Mouse (Mus musculus): ENCODE data around the gene Cpa1. TPM values are rescaled to one million over a fixed set of nuclear protein-coding genes. Genes with fewer than 3 reads are reported as not detected.

Cpa1 gene
- total RNA-seq, 1 experiment from 2014 or later = not detected

GRCm38 (mm10) chr6:30618735-30619134, 20.3 kb upstream of the Cpa1 start:
- no peak for ATAC-seq (replicated peaks; ENCODE audit: insufficient number of reproducible peaks, low FRiP score, low TSS enrichment, poor library complexity, severe bottlenecking)

DNA sequence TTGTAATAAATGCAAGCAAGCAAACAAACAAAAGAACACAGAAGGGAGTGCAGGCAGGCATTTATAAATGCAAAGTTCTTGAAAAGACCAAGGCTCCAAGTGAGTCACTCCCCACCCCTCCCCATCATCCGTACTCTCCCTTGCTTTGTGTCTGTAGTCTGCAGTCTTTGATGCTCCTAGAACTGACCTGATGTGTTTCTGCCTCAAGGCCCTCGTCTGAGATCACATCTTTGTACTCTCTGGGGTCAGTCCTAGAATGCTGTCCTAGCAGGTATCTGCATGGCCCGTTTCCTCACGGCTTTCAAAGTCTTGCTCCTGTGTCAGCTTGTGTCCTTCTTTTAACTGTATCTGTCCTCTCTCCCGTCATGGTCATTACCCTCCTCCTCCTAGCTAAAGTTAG, 19.4 kb upstream of the Cpa1 start:
- ATAC-seq (replicated peaks; ENCODE audit: insufficient number of reproducible peaks, low FRiP score, low TSS enrichment, poor library complexity, severe bottlenecking) = no peak

DNA sequence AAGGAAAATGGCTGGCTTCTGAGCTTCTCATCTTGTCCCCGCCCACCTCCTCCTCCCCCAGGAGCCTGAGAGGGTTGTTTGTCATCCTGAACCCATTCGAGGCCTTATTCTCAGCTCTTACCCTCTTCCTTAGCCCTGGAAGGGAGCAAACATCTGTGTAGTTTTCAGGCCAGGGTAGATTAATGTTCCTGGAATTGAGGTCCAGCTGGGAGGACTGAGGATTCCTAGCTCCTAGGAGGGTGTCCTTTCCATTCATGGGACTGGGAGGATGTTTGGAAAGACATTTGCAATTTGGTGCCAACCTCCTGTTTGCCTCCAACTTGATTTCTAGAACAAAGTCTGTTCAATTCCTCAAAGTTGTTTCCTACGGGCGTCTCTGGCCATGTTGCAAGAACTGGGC, 18.4 kb upstream of the Cpa1 start:
- no peak for ATAC-seq (replicated peaks; ENCODE audit: insufficient number of reproducible peaks, low FRiP score, low TSS enrichment, poor library complexity, severe bottlenecking)

DNA sequence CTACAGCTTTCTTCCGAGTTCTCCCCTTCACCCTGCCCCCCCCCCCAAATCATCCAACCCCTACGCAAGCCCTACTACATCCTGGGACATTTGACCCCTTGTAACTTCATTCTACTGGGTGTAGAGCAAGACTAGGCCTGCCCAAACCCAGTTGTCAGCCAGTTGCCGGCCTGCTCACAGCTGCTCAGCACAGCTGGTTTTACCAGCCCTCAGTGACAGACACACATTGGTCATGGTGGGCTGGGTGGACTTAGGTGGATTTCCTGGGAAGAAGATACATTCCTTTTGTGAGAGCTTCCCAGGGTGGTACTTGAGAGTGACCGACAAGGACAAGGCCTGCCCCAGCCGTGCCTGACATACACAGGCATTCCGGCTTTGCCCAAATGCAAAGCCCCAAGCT, 18.0 kb upstream of the Cpa1 start:
- ATAC-seq (replicated peaks; ENCODE audit: insufficient number of reproducible peaks, low FRiP score, low TSS enrichment, poor library complexity, severe bottlenecking) = no peak

- no peak for ATAC-seq (replicated peaks; ENCODE audit: insufficient number of reproducible peaks, low FRiP score, low TSS enrichment, poor library complexity, severe bottlenecking)
These were observed 17.0 kb upstream of the Cpa1 start for GRCm38 (mm10) chr6:30621986-30622389.

DNA sequence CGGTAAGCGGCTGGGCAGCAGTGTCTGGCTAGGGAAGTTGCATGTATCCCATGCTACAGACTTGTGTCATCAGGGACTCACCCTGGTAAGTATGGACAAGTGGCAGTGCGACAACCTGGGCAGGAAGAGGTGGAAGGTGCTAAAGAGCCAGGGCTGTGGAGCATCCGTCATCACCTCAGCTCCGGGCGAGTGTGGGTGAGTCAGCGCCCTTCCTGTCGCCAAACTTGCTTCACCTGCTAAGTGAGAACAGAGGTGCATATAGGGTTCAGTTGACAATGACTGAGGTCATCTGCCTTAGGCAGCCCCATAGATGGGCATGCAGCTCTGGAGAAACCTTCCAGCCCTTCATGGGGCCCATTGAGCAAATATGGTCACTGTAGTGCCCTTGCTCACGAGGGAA, 14.3 kb upstream of the Cpa1 start:
- no peak for ATAC-seq (replicated peaks; ENCODE audit: insufficient number of reproducible peaks, low FRiP score, low TSS enrichment, poor library complexity, severe bottlenecking)

GRCm38 (mm10) chr6:30628152-30628551, 10.9 kb upstream of the Cpa1 start:
- no peak for ATAC-seq (replicated peaks; ENCODE audit: insufficient number of reproducible peaks, low FRiP score, low TSS enrichment, poor library complexity, severe bottlenecking)

DNA sequence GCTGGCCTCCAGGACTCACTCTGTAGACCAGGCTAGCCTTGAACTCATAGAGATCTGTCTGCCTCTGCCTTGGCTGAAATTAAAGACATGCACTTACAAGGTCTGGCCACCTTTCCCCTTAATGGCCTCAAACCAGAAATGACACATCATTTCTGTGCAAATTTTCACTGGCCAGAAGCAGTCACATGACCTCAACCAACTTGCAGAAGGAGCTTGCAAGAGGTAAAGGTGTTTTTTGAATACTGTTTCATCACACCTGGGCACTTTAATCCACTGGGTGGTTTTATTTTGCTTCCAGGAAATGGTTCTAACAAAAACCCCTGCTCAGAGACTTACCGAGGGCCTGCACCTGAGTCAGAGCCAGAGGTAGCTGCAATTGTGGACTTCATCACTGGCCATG, 9.0 kb upstream of the Cpa1 start:
- no peak for ATAC-seq (replicated peaks; ENCODE audit: insufficient number of reproducible peaks, low FRiP score, low TSS enrichment, poor library complexity, severe bottlenecking)

- ATAC-seq (replicated peaks; ENCODE audit: insufficient number of reproducible peaks, low FRiP score, low TSS enrichment, poor library complexity, severe bottlenecking) = no peak
These were observed 3.6 kb upstream of the Cpa1 start for GRCm38 (mm10) chr6:30635361-30635862.

DNA sequence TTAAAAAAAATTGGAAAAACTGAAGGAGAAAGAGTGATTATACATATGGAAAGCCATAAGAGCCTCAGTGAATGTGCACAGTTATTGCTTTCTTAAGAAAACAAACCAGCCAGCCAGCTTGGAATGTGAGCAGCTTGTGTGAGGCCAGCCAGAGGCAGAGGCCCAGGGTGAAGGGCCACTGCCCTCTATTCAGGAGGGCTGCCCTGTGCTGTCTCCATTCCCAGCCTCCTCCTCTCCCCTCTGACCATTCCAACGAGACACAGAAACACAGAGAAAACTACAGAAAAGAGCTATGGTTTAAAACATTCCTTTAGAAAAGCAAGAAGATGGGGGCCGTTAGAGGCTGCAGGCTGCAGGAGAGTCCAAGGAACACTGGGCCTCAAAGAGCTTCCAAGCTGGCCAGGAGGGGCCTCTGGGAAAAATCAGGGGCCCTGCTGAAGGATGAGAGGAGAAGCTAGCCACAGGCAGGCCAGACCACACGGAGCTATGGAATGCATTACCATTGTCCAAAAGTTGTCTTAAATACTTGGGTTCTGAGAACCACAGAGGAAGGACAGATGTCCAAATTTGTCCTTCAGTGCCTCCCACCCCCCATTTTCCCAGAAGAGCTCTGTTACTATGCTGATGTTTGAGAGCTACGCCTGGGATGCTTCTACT, 2.7 kb upstream of the Cpa1 start:
- no peak for ATAC-seq (replicated peaks; ENCODE audit: insufficient number of reproducible peaks, low FRiP score, low TSS enrichment, poor library complexity, severe bottlenecking)

DNA sequence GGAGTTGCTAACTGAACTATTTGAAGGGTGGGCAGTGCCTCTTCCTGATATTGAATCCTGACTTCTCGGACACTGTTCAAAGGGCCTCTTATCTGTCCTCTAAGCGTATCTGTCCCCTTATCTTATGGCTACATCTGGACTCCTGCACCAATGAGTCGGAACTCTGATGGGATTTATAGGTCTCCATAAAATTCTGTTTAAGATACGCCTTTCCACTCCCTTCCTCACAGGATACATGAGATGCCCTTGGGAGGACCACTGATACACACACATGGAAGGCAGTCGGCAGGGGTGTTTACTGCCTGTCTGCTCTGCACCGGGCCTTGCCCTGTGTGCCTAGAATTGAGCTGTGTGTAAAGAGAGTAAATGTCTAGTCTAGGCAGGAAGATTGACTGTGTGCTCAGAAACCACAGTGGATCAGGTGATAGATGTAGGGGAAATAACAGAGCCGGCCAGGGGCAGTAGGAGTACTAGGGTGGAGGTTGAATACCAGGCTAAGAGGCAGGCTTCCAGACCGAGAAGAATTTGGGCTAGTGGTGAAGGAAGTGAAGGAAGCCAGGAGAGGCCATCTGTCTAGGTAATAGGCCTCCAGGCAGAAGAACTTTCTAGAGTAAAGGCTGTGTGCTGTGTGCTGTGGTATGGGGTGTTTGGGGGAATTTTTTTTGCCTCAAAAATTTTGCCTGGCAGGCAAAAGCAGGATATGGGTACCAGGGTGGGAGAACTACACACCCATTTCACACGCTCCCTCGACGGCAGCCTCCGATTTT, 4.9 kb downstream of the Cpa1 start:
- no peak for ATAC-seq (replicated peaks; ENCODE audit: insufficient number of reproducible peaks, low FRiP score, low TSS enrichment, poor library complexity, severe bottlenecking)

GRCm38 (mm10) chr6:30644462-30644861, 5.4 kb downstream of the Cpa1 start:
- no peak for ATAC-seq (replicated peaks; ENCODE audit: insufficient number of reproducible peaks, low FRiP score, low TSS enrichment, poor library complexity, severe bottlenecking)

DNA sequence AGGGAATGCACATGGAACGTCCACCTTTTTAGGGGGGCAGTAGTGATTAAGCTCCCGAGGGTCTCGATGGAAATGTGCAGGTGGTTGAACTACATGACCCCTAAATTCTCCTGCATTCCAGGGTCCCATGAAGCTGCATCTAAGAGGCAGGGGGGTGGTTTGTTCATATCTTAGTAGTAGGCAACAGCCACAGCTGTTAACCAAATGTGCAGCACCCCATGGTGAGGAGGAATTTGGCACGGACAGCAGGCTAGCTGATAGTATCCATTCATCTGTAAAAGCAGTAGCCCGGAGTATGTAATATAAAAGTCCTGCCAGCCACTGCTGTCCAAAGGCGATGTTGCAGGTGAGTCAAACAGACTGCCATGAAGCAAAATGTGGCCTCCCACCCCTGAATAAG, 6.4 kb downstream of the Cpa1 start:
- no peak for ATAC-seq (replicated peaks; ENCODE audit: insufficient number of reproducible peaks, low FRiP score, low TSS enrichment, poor library complexity, severe bottlenecking)

- no peak for ATAC-seq (replicated peaks; ENCODE audit: insufficient number of reproducible peaks, low FRiP score, low TSS enrichment, poor library complexity, severe bottlenecking)
These were observed 10.8 kb downstream of the Cpa1 start for GRCm38 (mm10) chr6:30649651-30650296.

DNA sequence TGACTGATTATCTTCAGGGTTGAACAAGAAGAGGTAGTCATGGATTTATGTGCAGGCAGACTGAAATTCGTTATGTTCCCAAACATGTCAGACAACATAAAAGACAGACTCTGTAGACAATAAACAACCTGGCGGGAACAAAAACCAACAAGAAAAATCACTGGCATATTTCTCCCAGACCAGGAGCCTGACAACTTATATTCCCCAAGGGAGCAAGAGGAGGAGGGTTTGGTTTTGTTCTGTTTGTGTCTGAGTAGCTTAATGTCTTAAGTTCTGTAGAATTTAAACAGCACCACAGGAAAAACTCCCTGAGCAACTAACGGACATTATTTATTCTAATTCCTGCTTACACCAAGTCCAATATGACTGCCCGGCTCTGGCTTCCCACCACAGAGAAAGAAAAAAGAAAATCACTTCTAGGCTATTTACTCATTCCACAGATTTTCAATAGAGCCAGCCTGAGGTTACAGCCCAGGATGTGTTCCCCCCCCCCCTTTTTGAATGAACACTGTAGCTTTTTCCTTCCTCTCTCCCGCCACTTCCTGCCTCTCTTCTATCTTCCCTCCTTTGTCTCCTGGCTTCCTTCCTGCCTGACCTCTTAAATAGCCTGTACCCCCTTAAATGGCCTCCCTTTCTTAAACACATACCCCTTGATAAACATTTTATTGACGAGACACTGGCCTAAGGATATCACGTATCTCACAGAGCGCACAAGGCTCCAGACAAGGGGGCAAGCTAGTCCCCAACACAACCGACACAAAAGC, 13.6 kb downstream of the Cpa1 start:
- ATAC-seq (replicated peaks; ENCODE audit: insufficient number of reproducible peaks, low FRiP score, low TSS enrichment, poor library complexity, severe bottlenecking) = no peak

DNA sequence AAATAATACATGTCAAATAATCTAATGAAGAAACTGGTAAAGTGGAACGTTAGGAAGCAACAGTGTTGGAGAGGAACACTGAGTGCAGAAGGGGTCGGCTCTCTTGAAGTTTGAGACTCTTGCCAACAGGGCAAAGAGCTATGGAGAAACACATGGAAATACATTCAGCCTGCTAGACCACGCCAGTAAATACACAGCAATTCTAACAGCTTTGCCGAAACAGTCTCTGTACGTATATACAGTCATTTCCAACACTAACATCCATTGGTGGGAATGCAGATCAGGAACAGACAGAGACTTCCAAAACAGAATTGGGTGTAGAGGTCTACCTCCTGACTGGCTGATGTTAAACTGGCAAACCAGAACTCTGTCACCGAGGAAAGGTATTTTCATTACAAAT, 14.5 kb downstream of the Cpa1 start:
- no peak for ATAC-seq (replicated peaks; ENCODE audit: insufficient number of reproducible peaks, low FRiP score, low TSS enrichment, poor library complexity, severe bottlenecking)

DNA sequence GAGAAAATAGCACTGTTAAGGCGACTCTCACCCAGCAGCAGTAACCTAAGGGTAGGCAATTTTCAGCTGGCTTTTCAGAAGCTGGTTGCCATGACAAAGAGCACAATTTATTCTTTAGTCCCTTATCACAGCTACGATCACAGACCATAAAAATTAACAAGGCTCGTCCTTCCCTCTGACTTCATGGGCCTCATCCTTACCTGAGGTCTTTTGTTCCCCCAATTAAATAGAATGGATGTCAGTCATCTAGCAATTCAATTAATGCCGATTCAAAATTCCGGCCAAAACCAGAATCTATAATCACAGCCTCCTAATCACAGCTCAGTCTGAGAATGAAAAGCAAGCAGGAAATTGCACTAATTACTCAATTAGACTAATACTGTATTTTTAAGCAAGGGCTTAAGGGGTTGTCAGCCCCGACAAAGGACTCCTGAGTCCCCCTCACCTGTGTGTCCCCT, 15.4 kb downstream of the Cpa1 start:
- no peak for ATAC-seq (replicated peaks; ENCODE audit: insufficient number of reproducible peaks, low FRiP score, low TSS enrichment, poor library complexity, severe bottlenecking)

DNA sequence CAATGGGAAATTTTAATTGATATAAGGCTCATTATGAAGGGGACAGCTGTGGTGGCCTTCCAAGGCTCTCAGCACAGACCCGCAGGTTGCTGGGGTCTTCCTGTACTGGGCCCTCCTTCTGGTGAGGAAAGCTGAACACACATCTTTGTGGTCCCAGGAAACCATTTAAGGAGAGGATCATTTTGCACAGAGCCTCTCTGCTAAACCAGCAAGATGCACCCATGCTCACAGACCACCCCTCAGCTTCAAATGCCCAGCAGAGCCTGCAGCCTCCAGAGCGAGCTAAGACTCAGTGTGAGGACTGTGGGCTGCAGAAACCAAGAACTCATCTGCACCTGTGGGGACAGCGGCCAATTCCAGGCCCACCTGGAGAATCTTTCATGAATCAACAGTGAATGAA, 15.9 kb downstream of the Cpa1 start:
- no peak for ATAC-seq (replicated peaks; ENCODE audit: insufficient number of reproducible peaks, low FRiP score, low TSS enrichment, poor library complexity, severe bottlenecking)

DNA sequence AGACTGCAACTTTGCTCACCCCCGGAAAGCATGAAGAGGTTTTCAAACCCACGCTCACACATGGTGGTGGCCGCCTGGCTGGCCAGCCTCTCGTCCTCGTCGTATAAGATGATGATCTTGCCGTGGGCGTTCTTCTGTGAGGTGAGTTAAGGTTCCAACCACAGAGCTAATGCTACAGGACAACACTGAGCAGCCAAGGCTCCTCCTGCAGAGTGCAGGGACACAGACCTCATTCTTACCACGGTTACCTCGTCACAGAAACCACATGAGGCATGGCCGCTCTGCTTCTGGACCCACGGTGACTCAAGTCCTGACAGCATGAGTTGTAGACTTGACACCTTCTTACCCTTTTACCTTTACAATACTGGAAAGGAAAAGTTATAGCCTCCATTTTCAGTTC, 18.3 kb downstream of the Cpa1 start:
- no peak for ATAC-seq (replicated peaks; ENCODE audit: insufficient number of reproducible peaks, low FRiP score, low TSS enrichment, poor library complexity, severe bottlenecking)
